Mouse (Mus musculus) embryonic fibroblast, embryonic 13.5 days (primary cell): ENCODE results near the gene Tanc1.
"Not testable (repeated sequence)": the region's sequence is repeated elsewhere in the genome, so short reads cannot be mapped to it uniquely, and the experiment has no call there.

Experiments
- CTCF ChIP-seq: IDR thresholded peaks from 2 replicates; pipeline ENCODE4 v1.5.1; 2011; ENCODE audit warnings: mild to moderate bottlenecking, control low read depth, low read length, moderate library complexity, borderline replicate concordance; ENCODE audit not compliant: insufficient read depth
- POLR2A ChIP-seq: IDR thresholded peaks from 2 replicates; pipeline ENCODE4 v1.6.1; 2011; ENCODE audit warnings: low read depth, mild to moderate bottlenecking, control low read depth, low read length, moderate library complexity

DNA sequence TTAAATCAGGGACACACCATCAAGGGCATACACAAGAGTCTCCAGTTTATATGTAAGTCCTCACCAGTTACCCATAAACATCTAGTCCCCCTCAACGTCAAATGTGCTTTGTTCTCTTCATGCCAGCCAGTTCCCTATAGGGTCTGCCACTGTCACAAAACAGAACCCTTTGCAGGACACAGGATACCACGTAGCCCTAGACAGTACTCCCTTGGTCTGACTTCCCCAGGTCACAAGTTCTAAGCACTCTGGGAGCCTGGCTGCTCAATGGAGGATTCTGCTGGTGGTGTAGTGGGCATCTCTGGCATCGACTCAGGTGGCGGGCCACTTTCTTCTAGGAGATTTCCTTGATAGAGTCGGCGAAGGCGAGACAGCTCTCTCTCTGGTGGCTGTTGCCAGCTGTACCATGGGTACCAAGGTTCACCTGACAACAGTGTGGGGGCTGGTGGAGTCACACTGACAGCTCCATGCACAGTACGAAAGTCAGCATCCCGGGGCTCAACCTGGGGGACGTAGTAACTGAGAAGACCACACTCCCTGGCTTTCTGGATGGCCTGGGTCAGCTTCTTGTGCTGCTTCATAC, 47.7 kb upstream of the Tanc1 start:
- not testable (repeated sequence) for TF ChIP-seq POLR2A, CTCF
